Mouse (Mus musculus): ENCODE results near the gene Ndufaf7.

The Ndufaf7 gene

GRCm38 (mm10) chr17:78959473-78959872, 22.5 kb downstream of the Ndufaf7 start:
- no peak for ATAC-seq (ENCODE audit: insufficient number of reproducible peaks, low FRiP score, low TSS enrichment)

- ATAC-seq (ENCODE audit: insufficient number of reproducible peaks, low FRiP score, low TSS enrichment): no peak
Observed at GRCm38 (mm10) chr17:78964387-78964786, 27.5 kb downstream of the Ndufaf7 start.

GRCm38 (mm10) chr17:78966092-78966883, 29.4 kb downstream of the Ndufaf7 start:
- ATAC-seq (ENCODE audit: insufficient number of reproducible peaks, low FRiP score, low TSS enrichment): no peak

- no peak for ATAC-seq (ENCODE audit: insufficient number of reproducible peaks, low FRiP score, low TSS enrichment)
Observed at GRCm38 (mm10) chr17:78968500-78968899, 31.6 kb downstream of the Ndufaf7 start.

- no peak for ATAC-seq (ENCODE audit: insufficient number of reproducible peaks, low FRiP score, low TSS enrichment)
Observed at GRCm38 (mm10) chr17:78983166-78983565, 46.2 kb downstream of the Ndufaf7 start.

- no peak for ATAC-seq (ENCODE audit: insufficient number of reproducible peaks, low FRiP score, low TSS enrichment)
Observed at GRCm38 (mm10) chr17:78983736-78984135, 46.8 kb downstream of the Ndufaf7 start.

GRCm38 (mm10) chr17:78989015-78989414, 52.1 kb downstream of the Ndufaf7 start:
- no peak for ATAC-seq (ENCODE audit: insufficient number of reproducible peaks, low FRiP score, low TSS enrichment)

- ATAC-seq (ENCODE audit: insufficient number of reproducible peaks, low FRiP score, low TSS enrichment): no peak
Observed at GRCm38 (mm10) chr17:78991549-78991948, 54.6 kb downstream of the Ndufaf7 start.

- ATAC-seq (ENCODE audit: insufficient number of reproducible peaks, low FRiP score, low TSS enrichment): no peak
Observed at GRCm38 (mm10) chr17:78992303-78993027, 55.5 kb downstream of the Ndufaf7 start.

GRCm38 (mm10) chr17:78993670-78994069, 56.7 kb downstream of the Ndufaf7 start:
- no peak for ATAC-seq (ENCODE audit: insufficient number of reproducible peaks, low FRiP score, low TSS enrichment)

- ATAC-seq (ENCODE audit: insufficient number of reproducible peaks, low FRiP score, low TSS enrichment): no peak
Observed at GRCm38 (mm10) chr17:78994382-78994781, 57.4 kb downstream of the Ndufaf7 start.

- ATAC-seq (ENCODE audit: insufficient number of reproducible peaks, low FRiP score, low TSS enrichment): no peak
Observed at GRCm38 (mm10) chr17:78994931-78995820, 58.2 kb downstream of the Ndufaf7 start.

Data from cerebellum, adult (tissue).